Mouse (Mus musculus) liver, adult 2 months (tissue): ENCODE data around the gene Hils1. TPM values are rescaled to one million over a fixed set of nuclear protein-coding genes. Genes with fewer than 3 reads are reported as not detected.
A peak's percentile ranks its signal among the peaks of the same experiment; 100 is the strongest.

Experiments
- DNase-seq: peaks from one replicate; pipeline ENCODE4 v3.0.0-alpha.2; 2011; ENCODE audit warnings: low read depth, low spot score; ENCODE audit errors: extremely low read depth
- H3K27ac ChIP-seq: fragments of 200-500 bp; replicated peaks from 2 replicates; pipeline ENCODE4 v1.5.1; 2012; ENCODE audit warnings: low read depth, mild to moderate bottlenecking, control low read depth, inconsistent platforms, low read length; ENCODE audit not compliant: insufficient read depth
- H3K27me3 ChIP-seq: fragments of 200-500 bp; 2 replicates; pipeline ENCODE4 v1.6.1; 2012; ENCODE audit warnings: mild to moderate bottlenecking, moderate library complexity, low read length, inconsistent platforms; ENCODE audit not compliant: control insufficient read depth, insufficient read depth
- H3K36me3 ChIP-seq: fragments of 200-500 bp; 2 replicates; pipeline ENCODE4 v1.6.1; 2012; ENCODE audit warnings: low read length, inconsistent platforms; ENCODE audit not compliant: control insufficient read depth, insufficient read depth
- H3K4me1 ChIP-seq: fragments of 200-500 bp; 2 replicates; pipeline ENCODE4 v1.6.1; 2011; ENCODE audit warnings: low read length; ENCODE audit not compliant: control insufficient read depth, insufficient read depth
- H3K4me3 ChIP-seq: fragments of 200-500 bp; 2 replicates; pipeline ENCODE4 v1.5.1; 2011; ENCODE audit warnings: low read depth, mild to moderate bottlenecking, control low read depth, low read length, moderate library complexity; ENCODE audit not compliant: insufficient read depth
- H3K79me2 ChIP-seq: fragments of 200-500 bp; 2 replicates; pipeline ENCODE4 v1.6.1; 2012; ENCODE audit warnings: inconsistent platforms, mild to moderate bottlenecking, low read length, moderate library complexity; ENCODE audit not compliant: control insufficient read depth, insufficient read depth
- H3K9ac ChIP-seq: fragments of 200-500 bp; 2 replicates; pipeline ENCODE4 v1.6.1; 2012; ENCODE audit warnings: low read depth, mild to moderate bottlenecking, control low read depth, inconsistent platforms, low read length
- CTCF ChIP-seq: fragments of 200-500 bp; IDR thresholded peaks from 2 replicates; pipeline ENCODE4 v1.5.1; 2011; ENCODE audit warnings: low read depth, low read length, control low read depth
- POLR2A ChIP-seq: fragments of 200-500 bp; IDR thresholded peaks from 2 replicates; pipeline ENCODE4 v1.6.1; 2011; ENCODE audit warnings: low read length, control low read depth; ENCODE audit not compliant: insufficient read depth; ENCODE audit errors: extremely low read depth
- WGBS: fragments of 180-500 bp; shearing (Covaris S2); methylation state at CpG from one replicate; pipeline ENCODE4 v1.1.7; 2018; 5-methylcytosine and 5-hydroxymethylcytosine counted together
- polyA plus RNA-seq: library from polyadenylated mRNA; depleted of rRNA; stranded (reverse); fragments of >200 nt; gene quantifications from 2 replicates; pipeline ENCODE4 v1.2.3, GENCODE M21; 2012
- total RNA-seq: library from RNA; depleted of rRNA; stranded (reverse); fragments of >200 nt; gene quantifications from 2 replicates; pipeline ENCODE4 v1.2.3, GENCODE M21; 2014

The Hils1 gene
- total and polyA plus RNA-seq, 2 experiments: not detected

DNA sequence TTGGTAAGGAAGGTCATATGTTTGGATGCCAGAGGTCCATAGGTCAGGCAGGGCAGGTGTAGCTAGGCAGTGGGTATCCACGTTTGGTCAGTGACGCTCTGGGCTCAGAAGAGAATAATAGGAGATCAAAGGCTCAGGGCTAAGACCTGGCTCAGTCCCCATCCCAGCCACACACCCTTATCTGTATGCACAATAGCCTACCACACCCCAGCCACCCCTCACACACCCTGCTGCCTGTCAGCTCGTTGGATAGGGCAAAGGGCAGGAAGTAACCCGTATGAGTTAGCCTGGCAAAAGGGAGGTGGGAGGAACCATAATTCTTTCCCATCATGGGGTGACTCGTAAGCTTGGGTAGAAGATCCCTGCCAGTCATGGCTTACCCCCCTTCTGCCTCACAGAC, 30.2 kb downstream of the Hils1 start:
- 34% methylated on average over 5 of the region's 5 CpGs for WGBS
- no peak for DNase-seq
- H3K27me3 ChIP-seq: no peaks in the 10 kb centered on the region
- H3K79me2 ChIP-seq: 0 out of 2 replicates have a peak, but pooled peaks cover 3% of the 10 kb centered on the region
- no peak overlapping the region for H3K27ac ChIP-seq
- H3K4me1 ChIP-seq: no peaks in the 10 kb centered on the region
- no peak overlapping the region for H3K9ac ChIP-seq
- no peak for TF ChIP-seq POLR2A
- no peak for TF ChIP-seq CTCF
- no peak overlapping the region for H3K4me3 ChIP-seq
- no peaks in the 10 kb centered on the region for H3K36me3 ChIP-seq

DNA sequence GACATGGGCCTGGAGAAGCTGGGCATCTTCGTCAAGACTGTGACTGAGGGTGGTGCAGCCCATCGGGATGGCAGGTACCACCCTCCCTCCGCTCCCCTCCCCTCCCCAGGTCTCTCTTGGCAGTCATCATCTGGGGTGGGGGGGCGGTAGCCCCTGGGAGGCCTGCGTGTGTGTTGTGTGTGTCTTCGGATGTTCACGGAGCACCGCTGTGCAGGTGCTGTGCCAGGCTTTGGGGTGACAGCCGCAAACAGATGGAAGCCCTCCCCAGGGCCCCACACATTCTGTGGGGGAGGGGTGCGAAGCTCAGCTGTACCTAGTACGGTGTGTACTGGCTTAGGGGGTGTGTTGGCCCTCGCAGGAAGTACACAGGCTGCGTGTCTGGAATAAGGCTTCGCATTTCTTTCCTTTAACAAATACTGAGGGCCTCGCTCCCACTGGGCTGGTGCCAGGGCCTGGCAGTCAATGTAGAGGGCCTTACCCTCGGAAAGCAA, 30.7 kb downstream of the Hils1 start:
- TF ChIP-seq POLR2A (no peak), CTCF (no peak)
- no peak overlapping the region for H3K27ac ChIP-seq
- no peaks in the 10 kb centered on the region for H3K36me3 ChIP-seq
- no peak overlapping the region for H3K9ac ChIP-seq
- DNase-seq: no peak
- no peaks in the 10 kb centered on the region for H3K27me3 ChIP-seq
- WGBS: 75% methylated on average over 16 of the region's 16 CpGs
- H3K79me2 ChIP-seq: 0 out of 2 replicates have a peak, but pooled peaks cover 3% of the 10 kb centered on the region
- no peak overlapping the region for H3K4me3 ChIP-seq
- H3K4me1 ChIP-seq: no peaks in the 10 kb centered on the region

DNA sequence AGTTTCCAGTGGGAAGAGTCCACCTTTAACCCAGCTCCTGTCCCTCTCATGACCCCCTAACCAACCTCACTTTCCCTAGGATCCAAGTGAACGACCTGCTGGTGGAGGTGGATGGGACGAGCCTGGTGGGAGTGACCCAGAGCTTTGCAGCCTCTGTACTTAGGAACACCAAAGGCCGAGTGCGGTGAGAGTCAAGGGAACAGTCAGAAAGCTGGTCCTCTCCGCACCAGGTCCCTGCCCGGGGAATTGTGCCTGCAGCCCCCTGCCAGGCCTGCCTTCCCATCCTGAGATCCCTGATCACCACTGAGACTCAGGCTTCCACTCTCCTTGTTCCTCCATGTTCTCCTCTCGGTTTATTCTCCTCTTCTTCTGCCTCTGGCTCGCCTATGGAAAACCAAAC, 32.7 kb downstream of the Hils1 start:
- 79% methylated on average over 8 of the region's 8 CpGs for WGBS
- Histone ChIP-seq H3K9ac (no peak overlapping the region), H3K27me3 (no peaks in the 10 kb centered on the region), H3K27ac (no peak overlapping the region), H3K36me3 (no peaks in the 10 kb centered on the region), H3K4me1 (no peaks in the 10 kb centered on the region), H3K4me3 (no peak overlapping the region), H3K79me2 (0 out of 2 replicates have a peak, but pooled peaks cover under 1% of the 10 kb centered on the region)
- TF ChIP-seq CTCF (no peak), POLR2A (no peak)
- no peak for DNase-seq

DNA sequence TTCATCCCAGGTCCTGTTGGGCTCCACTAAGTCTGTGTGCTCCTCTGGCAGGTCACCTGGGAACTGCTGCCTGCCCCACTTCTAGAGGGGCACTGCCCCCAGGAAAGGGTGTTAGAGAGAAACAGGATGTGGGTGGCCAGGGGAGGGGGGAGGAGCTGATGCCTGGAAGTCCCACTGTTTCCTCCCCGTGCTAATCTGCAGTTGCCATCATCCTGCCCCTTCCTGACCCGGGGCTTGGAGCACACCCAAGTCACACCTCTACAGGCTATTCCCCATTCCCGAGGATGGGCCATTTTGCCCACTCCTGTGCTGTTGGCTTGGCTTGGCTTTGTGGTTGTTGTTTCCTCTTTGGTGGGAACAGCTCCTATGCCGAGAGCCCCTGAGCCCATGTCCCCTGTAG, 33.2 kb downstream of the Hils1 start:
- no peak for TF ChIP-seq CTCF
- no peak for TF ChIP-seq POLR2A
- 30% methylated on average over 4 of the region's 4 CpGs for whole genome bisulfite sequencing
- H3K27ac ChIP-seq: no peak overlapping the region
- no peaks in the 10 kb centered on the region for H3K36me3 ChIP-seq
- H3K4me3 ChIP-seq: no peak overlapping the region
- H3K79me2 ChIP-seq: no peaks in the 10 kb centered on the region
- no peak overlapping the region for H3K9ac ChIP-seq
- DNase-seq: no peak
- no peaks in the 10 kb centered on the region for H3K4me1 ChIP-seq
- no peaks in the 10 kb centered on the region for H3K27me3 ChIP-seq

DNA sequence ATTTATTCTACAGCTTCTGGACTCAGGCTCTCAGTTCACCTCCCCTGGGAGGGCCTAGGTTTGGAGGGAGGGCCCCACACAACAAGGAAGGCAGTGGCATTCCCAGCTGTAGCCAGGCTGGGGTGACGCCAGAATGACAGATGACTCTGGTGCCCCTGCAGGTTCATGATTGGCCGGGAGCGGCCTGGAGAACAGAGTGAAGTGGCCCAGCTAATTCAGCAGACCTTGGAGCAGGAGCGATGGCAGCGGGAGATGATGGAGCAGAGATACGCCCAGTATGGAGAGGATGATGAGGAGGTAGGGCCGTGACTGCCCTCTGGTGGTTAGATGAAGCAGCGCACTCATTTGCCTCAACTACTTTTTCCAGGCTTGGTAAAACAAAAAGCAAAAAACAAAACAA, 33.7 kb downstream of the Hils1 start:
- no peaks in the 10 kb centered on the region for H3K79me2 ChIP-seq
- H3K4me1 ChIP-seq: no peaks in the 10 kb centered on the region
- H3K27me3 ChIP-seq: no peaks in the 10 kb centered on the region
- H3K4me3 ChIP-seq: no peak overlapping the region
- no peaks in the 10 kb centered on the region for H3K36me3 ChIP-seq
- no peak overlapping the region for H3K9ac ChIP-seq
- no peak for DNase-seq
- H3K27ac ChIP-seq: no peak overlapping the region
- WGBS: 9% methylated on average over 8 of the region's 8 CpGs
- TF ChIP-seq POLR2A (no peak), CTCF (peak; percentile 87)

DNA sequence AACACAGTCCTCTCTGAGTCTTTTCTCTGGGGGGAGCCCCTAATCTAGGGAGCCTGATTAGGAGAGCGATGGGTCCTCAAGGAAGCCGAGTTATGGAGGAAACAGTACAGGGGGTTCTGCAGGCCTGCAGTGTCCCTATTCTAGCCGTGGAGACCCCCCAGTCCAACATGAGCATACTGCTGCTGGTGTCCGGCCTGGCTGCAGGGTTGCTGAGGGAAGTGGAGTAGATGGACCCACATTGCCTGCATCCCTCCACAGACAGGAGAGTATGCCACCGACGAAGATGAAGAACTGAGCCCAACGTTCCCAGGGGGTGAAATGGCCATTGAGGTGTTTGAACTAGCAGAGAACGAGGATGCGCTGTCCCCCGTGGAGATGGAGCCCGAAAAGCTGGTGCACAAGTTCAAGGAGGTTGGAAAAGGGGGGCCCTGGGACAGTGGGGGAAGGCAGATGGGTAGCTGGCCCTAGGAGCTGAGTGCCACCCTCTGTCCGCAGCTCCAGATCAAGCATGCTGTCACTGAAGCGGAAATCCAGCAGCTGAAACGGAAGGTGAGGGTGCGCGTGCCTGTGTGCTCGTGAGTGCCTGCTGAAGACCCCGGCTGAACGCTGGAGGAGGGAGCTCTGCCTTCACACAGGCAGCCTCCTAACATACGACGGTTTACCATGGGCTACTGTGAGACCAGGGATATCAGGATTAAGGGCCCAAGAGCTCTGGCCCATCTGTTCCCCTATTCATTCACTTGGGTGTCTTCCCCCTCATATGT, 34.4 kb downstream of the Hils1 start:
- Histone ChIP-seq H3K79me2 (no peaks in the 10 kb centered on the region), H3K36me3 (no peaks in the 10 kb centered on the region), H3K4me1 (0 out of 2 replicates have a peak, but pooled peaks cover 1% of the 10 kb centered on the region), H3K27ac (no peak overlapping the region), H3K27me3 (no peaks in the 10 kb centered on the region), H3K4me3 (no peak overlapping the region), H3K9ac (no peak overlapping the region)
- TF ChIP-seq POLR2A (no peak), CTCF (no peak)
- DNase-seq: no peak
- 86% methylated on average over 21 of the region's 21 CpGs for WGBS
